Mouse (Mus musculus): ENCODE measurements around the gene Arhgap35.

- TF ChIP-seq CTCF (IDR thresholded peaks at IDR 0.05; ENCODE audit: borderline replicate concordance, extremely low read depth, insufficient read depth, insufficient read length) = no peak
- TF ChIP-seq POLR2A (IDR thresholded peaks at IDR 0.05; ENCODE audit: borderline replicate concordance, extremely low read depth, insufficient read depth, insufficient read length, poor library complexity, severe bottlenecking) = no peak
Measured at GRCm38 (mm10) chr7:16474445-16474844, 140.3 kb downstream of the Arhgap35 start.

Measured in brain, embryonic 14.5 days (tissue).